Mouse (Mus musculus) embryonic facial prominence, embryonic 15.5 days (tissue): Measurements from ENCODE around the gene Mroh7. TPM values are rescaled to one million over a fixed set of nuclear protein-coding genes. Genes with fewer than 3 reads are reported as not detected.
"Not testable (repeated sequence)": the region's sequence is repeated elsewhere in the genome, so short reads cannot be mapped to it uniquely, and the experiment has no call there.

Experiments used
- ATAC-seq: fragments of 200-750 bp; cut with Nextera tagmentation; 2 replicates; pipeline ENCODE4 v1.8.0; 2017; ENCODE audit warnings: low read depth, moderate TSS enrichment; ENCODE audit not compliant: insufficient number of reproducible peaks, low FRiP score, low TSS enrichment
- H3K27ac ChIP-seq: fragments of 300-500 bp; sonication (generic); replicated peaks from 2 replicates; pipeline ENCODE4 v1.5.1; 2015; ENCODE audit warnings: mild to moderate bottlenecking, inconsistent platforms
- H3K27me3 ChIP-seq: fragments of 300-500 bp; sonication (generic); 2 replicates; pipeline ENCODE4 v1.6.1; 2015; ENCODE audit warnings: inconsistent platforms
- H3K36me3 ChIP-seq: fragments of 300-500 bp; sonication (generic); 2 replicates; pipeline ENCODE4 v1.6.1; 2015; ENCODE audit warnings: mild to moderate bottlenecking, inconsistent platforms
- H3K4me1 ChIP-seq: fragments of 300-500 bp; sonication (generic); 2 replicates; pipeline ENCODE4 v1.6.1; 2015; ENCODE audit warnings: inconsistent platforms
- H3K4me2 ChIP-seq: fragments of 300-500 bp; sonication (generic); replicated peaks from 2 replicates; pipeline ENCODE4 v1.6.1; 2015; ENCODE audit warnings: mild to moderate bottlenecking, inconsistent platforms
- H3K4me3 ChIP-seq: fragments of 300-500 bp; sonication (generic); replicated peaks from 2 replicates; pipeline ENCODE4 v1.5.1; 2015; ENCODE audit warnings: mild to moderate bottlenecking, inconsistent platforms
- H3K9ac ChIP-seq: fragments of 300-500 bp; sonication (generic); 2 replicates; pipeline ENCODE4 v1.6.1; 2015; ENCODE audit warnings: inconsistent platforms
- H3K9me3 ChIP-seq: fragments of 300-500 bp; sonication (generic); replicated peaks from 2 replicates; pipeline ENCODE4 v1.6.1; 2016; ENCODE audit warnings: inconsistent platforms
- WGBS: fragments of 180-500 bp; shearing (Covaris S2); methylation state at CpG from one replicate; pipeline ENCODE4 v1.1.7; 2015; 5-methylcytosine and 5-hydroxymethylcytosine counted together
- polyA plus RNA-seq: library from polyadenylated mRNA; unstranded; fragments of >200 nt; fragmentation: Nextera tagmentation; extraction: Ambion mirVana; gene quantifications from 2 replicates; pipeline ENCODE4 v1.2.1, GENCODE M21; 2015

The Mroh7 gene
- polyA plus RNA-seq, 1 experiment from 2014 or later: 0.57 TPM

DNA sequence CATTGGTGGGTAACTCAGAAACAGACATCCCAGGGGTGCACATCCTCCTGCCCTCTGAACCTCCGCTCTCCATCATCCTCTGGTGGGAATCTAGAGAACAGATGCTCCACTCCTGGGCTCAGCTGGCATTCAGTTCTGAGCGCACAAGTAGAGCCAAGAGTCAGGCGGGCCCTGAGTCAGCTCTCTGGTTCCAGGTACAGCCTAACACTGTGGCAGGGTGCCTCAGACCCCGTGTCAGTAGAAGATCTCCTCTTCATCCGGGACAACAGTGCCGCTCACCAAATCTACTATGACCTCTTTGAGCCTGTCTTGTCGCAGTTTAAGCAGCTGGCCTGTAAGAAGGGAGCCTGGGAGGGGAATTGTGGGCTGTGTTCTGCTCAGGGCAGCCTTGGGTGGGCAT lies 15.1 kb upstream of the Mroh7 start:
- H3K27me3 ChIP-seq: no peaks in the 10 kb centered on the region

DNA sequence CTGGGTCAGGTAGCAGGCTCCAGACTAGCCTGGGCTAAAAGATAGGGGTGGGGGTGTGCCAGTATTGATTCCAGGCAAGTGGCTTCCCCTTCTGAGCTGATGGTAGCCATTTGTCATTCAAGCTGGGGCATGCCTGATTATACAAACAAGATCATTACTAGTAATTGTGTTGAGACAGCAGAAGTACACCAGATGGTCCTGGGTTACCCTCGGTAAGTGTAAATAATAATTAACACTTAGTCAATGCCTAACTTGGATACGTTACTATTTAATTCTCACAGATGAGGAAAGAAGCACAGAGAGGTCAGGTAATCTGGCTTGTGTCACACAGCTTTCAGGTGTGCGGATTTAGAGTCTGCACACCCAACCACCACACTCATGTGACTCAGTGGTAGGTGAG lies 7.2 kb upstream of the Mroh7 start:
- H3K4me2 ChIP-seq: no peak overlapping the region
- 61% methylated on average over 3 of the region's 3 CpGs for WGBS

More for the DNA sequence above, 15.1 kb upstream of the Mroh7 start:
- Histone ChIP-seq H3K4me3 (no peak overlapping the region), H3K27ac (no peak overlapping the region), H3K4me2 (no peak overlapping the region), H3K9me3 (no peaks in the 10 kb centered on the region), H3K4me1 (peaks cover 4% of the 10 kb centered on the region; the same call in 1 of the 2 replicates), H3K9ac (no peak overlapping the region), H3K36me3 (no peaks in the 10 kb centered on the region)
- no peak for ATAC-seq
- WGBS: 76% methylated on average over 7 of the region's 7 CpGs

DNA sequence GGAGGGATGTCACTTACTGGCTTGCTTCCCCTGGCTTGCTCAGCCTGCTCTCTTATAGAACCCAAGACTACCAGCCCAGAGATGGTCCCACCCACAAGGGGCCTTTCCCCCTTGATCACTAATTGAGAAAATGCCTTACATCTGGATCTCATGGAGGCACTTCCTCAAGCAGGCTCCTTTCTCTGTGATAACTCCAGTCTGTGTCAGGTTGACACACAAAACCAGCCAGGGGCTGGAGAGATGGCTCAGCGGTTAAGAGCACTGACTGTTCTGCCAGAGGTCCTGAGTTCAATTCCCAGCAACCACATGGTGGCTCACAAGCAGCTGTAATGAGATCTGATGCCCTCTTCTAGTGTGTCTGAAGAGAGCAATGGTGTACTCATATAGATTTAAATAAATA lies 6.2 kb upstream of the Mroh7 start:
- H3K27ac ChIP-seq, H3K9ac ChIP-seq, H3K4me3 ChIP-seq, H3K27me3 ChIP-seq, ATAC-seq, H3K36me3 ChIP-seq, H3K9me3 ChIP-seq, H3K4me2 ChIP-seq, H3K4me1 ChIP-seq: not testable (repeated sequence)
- 54% methylated on average over 1 of the region's 1 CpGs for WGBS

More for the DNA sequence above, 7.2 kb upstream of the Mroh7 start:
- Histone ChIP-seq H3K4me3 (no peak overlapping the region), H3K27me3 (no peaks in the 10 kb centered on the region), H3K9me3 (no peaks in the 10 kb centered on the region), H3K4me1 (no peaks in the 10 kb centered on the region), H3K36me3 (no peaks in the 10 kb centered on the region), H3K9ac (no peak overlapping the region), H3K27ac (no peak overlapping the region)
- no peak; the same call in 1 of the 2 replicates for ATAC-seq

DNA sequence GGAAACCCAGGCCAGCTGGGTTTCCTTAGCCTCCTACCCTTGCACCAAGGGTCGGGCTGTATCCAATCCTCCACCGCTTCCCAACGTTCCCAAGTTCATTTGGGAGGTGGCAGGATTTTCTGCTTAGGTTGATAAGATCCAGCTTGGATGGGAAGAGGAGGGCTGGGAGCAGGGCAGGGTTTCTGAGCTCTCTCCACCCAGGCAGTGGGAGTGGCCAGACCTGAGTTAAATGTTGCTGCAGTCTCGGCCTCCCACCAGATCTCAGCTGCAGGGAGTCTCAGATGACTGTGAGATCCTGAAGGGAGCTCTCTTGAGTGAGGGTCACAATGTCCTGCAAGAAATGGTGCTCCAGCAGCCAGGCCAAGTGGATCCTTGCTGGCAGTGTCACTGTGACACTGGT lies 2.9 kb upstream of the Mroh7 start, which contains the start of gene Fam151a:
Gene Fam151a, plus strand, starts transcription at position 254 of the 400 bp plus-strand sequence.
- Histone ChIP-seq H3K4me2 (no peak within 1 kb of the TSS), H3K27me3 (no peaks in the 10 kb centered on the region), H3K36me3 (no peaks in the 10 kb centered on the region), H3K9ac (no peak within 1 kb of the TSS), H3K4me1 (no peaks in the 10 kb centered on the region), H3K27ac (no peak within 1 kb of the TSS), H3K4me3 (no peak within 1 kb of the TSS), H3K9me3 (no peaks in the 10 kb centered on the region)
- ATAC-seq: no peak
- WGBS: 43% methylated on average over 4 of the region's 4 CpGs

DNA sequence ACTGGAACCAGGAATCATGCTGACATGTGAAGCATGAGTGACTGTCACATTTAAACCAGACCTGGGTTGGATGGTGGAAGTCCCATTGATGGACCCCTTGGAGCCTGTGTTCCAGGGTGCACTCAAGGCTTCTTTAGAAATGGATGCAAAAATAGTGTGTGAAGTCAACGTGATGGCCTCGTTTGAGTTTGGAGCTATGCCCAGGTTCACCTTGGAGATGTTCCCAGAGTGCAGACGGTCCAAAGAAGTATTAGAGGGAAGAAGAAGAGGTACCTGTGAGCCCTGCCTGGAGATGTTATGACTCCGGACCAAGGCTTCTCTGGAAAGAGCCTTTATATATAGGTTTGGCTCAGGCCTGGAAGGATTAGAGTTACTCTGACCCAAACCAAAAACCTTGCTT lies 10.1 kb downstream of the Mroh7 start:
- WGBS: 74% methylated on average over 4 of the region's 4 CpGs
- Histone ChIP-seq H3K27ac (no peak overlapping the region), H3K4me3 (no peak overlapping the region), H3K9ac (no peak overlapping the region), H3K36me3 (no peaks in the 10 kb centered on the region), H3K9me3 (no peaks in the 10 kb centered on the region), H3K27me3 (no peaks in the 10 kb centered on the region), H3K4me2 (no peak overlapping the region), H3K4me1 (no peaks in the 10 kb centered on the region)
- no peak for ATAC-seq

DNA sequence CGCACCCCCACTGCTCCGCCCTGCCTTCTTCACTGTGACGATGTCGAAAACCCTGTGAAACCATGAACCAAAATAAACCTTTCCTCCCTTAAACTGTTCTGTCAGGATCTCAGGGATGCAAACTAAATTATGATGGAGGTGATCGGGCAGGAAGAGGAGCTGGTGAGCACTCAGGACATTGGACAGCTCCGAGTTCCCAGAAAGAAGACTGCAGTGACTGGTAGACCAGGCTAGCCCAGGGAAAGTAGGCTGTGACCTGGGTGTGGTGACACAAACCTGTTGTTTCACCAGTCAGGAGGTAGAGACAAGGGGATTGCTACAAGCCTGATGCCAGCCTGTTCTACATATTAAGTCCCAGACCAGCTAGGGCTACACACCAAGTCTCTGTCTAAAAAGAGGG lies 17.1 kb downstream of the Mroh7 start:
- ATAC-seq: no peak
- no peaks in the 10 kb centered on the region for H3K27me3 ChIP-seq
- WGBS: 88% methylated on average over 6 of the region's 6 CpGs
- H3K9ac ChIP-seq: no peak overlapping the region
- no peaks in the 10 kb centered on the region for H3K9me3 ChIP-seq
- no peaks in the 10 kb centered on the region for H3K36me3 ChIP-seq
- no peaks in the 10 kb centered on the region for H3K4me1 ChIP-seq
- H3K4me2 ChIP-seq: no peak overlapping the region
- H3K27ac ChIP-seq: no peak overlapping the region
- no peak overlapping the region for H3K4me3 ChIP-seq

DNA sequence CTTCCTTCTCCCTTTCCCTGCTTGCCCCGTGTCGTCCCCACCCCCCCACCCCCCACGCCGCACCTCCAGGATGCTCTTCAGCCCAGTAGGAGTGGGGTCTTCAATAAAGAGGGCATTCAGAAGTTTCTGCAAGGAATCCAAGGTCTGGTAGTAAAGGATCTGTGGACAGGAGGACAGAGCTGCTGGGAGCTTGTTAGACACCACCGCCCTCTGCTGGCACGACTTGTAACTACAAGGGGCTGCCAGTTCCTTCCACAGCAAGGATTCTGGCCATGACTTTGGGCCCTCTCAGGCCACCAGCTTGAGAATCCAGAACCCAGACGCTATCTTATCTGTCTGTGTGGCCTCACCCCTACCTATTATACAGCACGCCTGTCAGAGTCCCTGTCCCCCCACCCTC lies 22.3 kb downstream of the Mroh7 start:
- no peaks in the 10 kb centered on the region for H3K9me3 ChIP-seq
- 0 out of 2 replicates have a peak, but pooled peaks cover 9% of the 10 kb centered on the region for H3K4me1 ChIP-seq
- H3K36me3 ChIP-seq: no peaks in the 10 kb centered on the region
- 0 out of 2 replicates have a peak, but pooled peaks have one; percentile 12 for ATAC-seq
- peak overlapping the region; percentile 38; the same call in 1 of the 2 replicates for H3K4me2 ChIP-seq
- WGBS: 1% methylated on average over 8 of the region's 8 CpGs
- H3K27ac ChIP-seq: no peak overlapping the region
- no peak overlapping the region for H3K4me3 ChIP-seq
- H3K27me3 ChIP-seq: no peaks in the 10 kb centered on the region
- H3K9ac ChIP-seq: no peak overlapping the region

DNA sequence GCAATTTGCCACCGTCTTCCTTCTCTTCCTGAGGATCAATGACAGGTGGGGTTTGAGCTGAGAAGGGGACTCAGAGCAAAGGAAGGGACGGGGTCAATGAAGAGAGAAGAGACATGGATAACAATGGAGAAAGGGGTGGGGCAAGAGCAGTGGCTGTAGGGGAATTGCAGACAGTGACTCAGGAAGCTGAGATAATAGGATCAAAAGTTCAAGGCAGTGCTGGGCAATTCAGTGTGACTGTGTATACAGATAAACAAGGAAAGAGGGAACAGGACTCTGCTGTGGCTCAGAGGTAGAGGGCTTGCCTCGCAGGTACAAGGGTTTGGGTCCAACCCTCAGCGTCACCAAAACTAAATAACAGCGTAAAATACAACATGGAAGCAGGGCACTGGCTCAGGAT lies 22.8 kb downstream of the Mroh7 start:
- Histone ChIP-seq H3K27me3 (no peaks in the 10 kb centered on the region), H3K4me3 (no peak overlapping the region), H3K27ac (no peak overlapping the region), H3K9me3 (no peaks in the 10 kb centered on the region), H3K9ac (no peak overlapping the region), H3K36me3 (no peaks in the 10 kb centered on the region), H3K4me1 (0 out of 2 replicates have a peak, but pooled peaks cover 9% of the 10 kb centered on the region), H3K4me2 (peak overlapping the region; percentile 38; the same call in 1 of the 2 replicates)
- WGBS: 38% methylated on average over 5 of the region's 5 CpGs
- ATAC-seq: no peak

DNA sequence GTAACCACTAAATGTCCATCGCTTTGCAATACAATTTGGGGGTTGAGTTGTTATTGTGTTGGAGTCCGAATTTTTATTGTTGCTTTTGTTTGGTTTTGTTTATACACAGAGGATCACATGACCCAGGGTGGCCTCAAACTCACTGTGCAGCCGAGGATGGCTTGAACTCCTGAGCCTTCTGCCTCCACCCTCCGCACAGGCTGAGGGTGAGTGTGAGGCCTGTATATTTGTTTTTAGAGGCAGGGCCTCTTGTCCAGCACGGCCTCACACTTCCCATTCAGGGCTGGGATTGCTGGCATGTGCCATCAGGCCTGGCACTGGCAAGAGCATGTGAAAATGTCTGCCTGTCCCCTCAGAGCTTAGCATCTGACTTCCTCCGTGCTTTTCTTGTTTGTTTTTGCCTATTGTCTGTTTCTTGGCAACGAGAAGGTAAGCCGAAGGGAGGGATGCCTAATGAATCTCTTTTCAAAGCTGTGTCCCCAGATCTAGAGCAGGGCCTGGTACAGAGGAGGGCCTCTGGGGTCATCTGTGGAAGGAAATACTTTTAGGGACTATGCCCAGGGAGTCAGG lies 25.5 kb downstream of the Mroh7 start:
- H3K27me3 ChIP-seq: no peaks in the 10 kb centered on the region
- no peaks in the 10 kb centered on the region for H3K36me3 ChIP-seq
- 55% methylated on average over 8 of the region's 8 CpGs for WGBS
- no peak for ATAC-seq
- no peaks in the 10 kb centered on the region for H3K9me3 ChIP-seq
- H3K4me3 ChIP-seq: no peak overlapping the region
- no peak overlapping the region for H3K4me2 ChIP-seq
- 0 out of 2 replicates have a peak, but pooled peaks cover 10% of the 10 kb centered on the region for H3K4me1 ChIP-seq
- H3K9ac ChIP-seq: no peak overlapping the region
- no peak overlapping the region for H3K27ac ChIP-seq

DNA sequence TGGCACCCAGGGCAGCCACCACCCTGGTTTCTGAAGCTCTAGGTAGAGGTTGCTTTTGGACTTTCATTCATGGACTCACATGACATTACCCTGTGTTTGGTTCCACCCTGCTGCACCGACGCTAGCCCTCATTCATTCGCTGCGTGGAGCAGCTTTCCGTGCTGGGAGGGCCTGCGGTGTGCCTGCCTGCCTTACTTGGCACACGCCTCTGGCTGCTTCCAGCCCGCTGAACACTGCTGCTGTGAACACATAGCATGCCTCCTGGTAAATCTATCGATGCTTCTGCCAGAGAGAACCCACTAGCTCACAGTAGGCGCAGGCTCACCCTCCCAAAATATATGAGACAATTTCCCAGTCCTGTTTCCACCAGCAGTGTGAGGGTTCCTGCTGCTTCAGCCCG lies 26.3 kb downstream of the Mroh7 start:
- WGBS: 60% methylated on average over 11 of the region's 11 CpGs
- H3K4me2 ChIP-seq: no peak overlapping the region
- no peaks in the 10 kb centered on the region for H3K9me3 ChIP-seq
- H3K27me3 ChIP-seq: no peaks in the 10 kb centered on the region
- H3K4me1 ChIP-seq: peaks cover 15% of the 10 kb centered on the region; the same call in 1 of the 2 replicates
- ATAC-seq: no peak
- no peak overlapping the region for H3K4me3 ChIP-seq
- no peak overlapping the region for H3K9ac ChIP-seq
- H3K27ac ChIP-seq: no peak overlapping the region; the same call in 1 of the 2 replicates
- no peaks in the 10 kb centered on the region for H3K36me3 ChIP-seq

DNA sequence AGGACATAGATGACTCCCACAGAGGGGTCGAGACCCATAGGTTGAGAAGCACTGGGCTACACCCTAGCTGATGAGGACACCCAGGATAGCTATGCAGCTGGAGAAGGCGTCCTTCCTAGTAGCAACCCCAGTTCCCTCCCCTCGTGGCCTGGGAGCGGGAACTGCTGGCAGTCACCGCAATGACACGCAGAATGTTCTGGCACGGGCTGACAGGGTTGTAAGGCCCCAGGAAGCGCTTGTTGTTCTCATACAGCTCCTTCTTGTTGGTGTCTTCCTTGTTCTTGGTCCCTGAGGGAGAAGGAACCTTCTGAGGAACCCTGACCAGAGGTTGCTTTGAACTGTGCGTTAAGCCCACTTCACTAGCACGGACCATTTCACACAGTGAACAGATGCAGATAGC lies 26.8 kb downstream of the Mroh7 start:
- no peak for ATAC-seq
- Histone ChIP-seq H3K9me3 (no peaks in the 10 kb centered on the region), H3K4me3 (no peak overlapping the region), H3K4me1 (peaks cover 15% of the 10 kb centered on the region; the same call in 1 of the 2 replicates), H3K36me3 (no peaks in the 10 kb centered on the region), H3K4me2 (no peak overlapping the region), H3K27ac (no peak overlapping the region), H3K9ac (no peak overlapping the region), H3K27me3 (no peaks in the 10 kb centered on the region)
- 77% methylated on average over 10 of the region's 10 CpGs for WGBS

DNA sequence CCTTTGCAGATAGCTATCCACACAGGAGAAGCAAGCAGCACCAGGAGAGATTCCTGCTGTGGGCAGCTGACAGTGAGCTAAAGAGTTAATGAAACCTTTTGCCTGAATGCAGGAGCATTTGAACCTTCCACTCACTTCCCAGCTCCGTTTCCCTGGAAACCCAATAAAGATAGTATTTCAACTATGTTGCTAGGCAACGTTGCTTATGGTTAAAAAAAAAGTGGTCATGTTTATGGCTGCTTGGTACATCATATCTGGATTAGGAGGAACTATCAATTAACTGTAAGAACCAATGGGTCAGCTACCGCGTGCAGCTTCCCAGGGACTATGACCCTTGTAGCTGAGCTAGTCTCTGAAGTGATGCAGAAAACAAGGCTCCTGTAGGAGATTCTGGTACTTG lies 29.9 kb downstream of the Mroh7 start:
- no peak overlapping the region for H3K27ac ChIP-seq
- H3K36me3 ChIP-seq: no peaks in the 10 kb centered on the region
- WGBS: 32% methylated on average over 4 of the region's 4 CpGs
- no peak overlapping the region for H3K4me2 ChIP-seq
- no peaks in the 10 kb centered on the region for H3K9me3 ChIP-seq
- no peak for ATAC-seq
- H3K27me3 ChIP-seq: peaks cover 8% of the 10 kb centered on the region; the same call in 1 of the 2 replicates
- no peak overlapping the region for H3K4me3 ChIP-seq
- no peak overlapping the region for H3K9ac ChIP-seq
- H3K4me1 ChIP-seq: peaks cover 11% of the 10 kb centered on the region; the same call in 1 of the 2 replicates
